Mouse (Mus musculus) c-Kit-negative CD71-positive TER-119-positive erythroid progenitor cells, embryonic 14.5 days (primary cell): Measurements from ENCODE around the gene Acap2.

ENCODE experiments used
- DNase-seq: peaks from one replicate; pipeline ENCODE4 v3.0.0-alpha.2; 2013; ENCODE audit warnings: low read depth, low spot score

Gene Acap2

DNA sequence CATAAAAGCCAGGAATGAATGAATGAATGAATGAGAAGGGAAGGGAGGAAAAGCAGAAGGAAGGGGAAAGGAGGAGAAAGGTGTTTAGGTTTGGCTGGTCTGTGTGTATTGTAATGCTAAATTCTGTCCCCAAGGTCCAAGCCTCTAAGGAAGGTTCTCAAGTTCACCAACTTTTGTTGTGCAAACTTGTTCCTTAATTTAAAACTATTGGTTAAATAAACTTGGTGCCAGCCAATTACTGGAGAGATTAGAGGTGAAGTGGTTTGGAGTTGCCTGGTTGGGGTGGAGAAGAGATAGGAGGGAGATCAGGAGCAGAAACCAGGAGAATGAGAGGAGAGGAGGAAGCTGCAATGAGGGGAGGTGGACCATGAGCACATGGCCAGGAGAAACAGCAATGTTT, 31.4 kb downstream of the Acap2 start:
- no peak for DNase-seq

DNA sequence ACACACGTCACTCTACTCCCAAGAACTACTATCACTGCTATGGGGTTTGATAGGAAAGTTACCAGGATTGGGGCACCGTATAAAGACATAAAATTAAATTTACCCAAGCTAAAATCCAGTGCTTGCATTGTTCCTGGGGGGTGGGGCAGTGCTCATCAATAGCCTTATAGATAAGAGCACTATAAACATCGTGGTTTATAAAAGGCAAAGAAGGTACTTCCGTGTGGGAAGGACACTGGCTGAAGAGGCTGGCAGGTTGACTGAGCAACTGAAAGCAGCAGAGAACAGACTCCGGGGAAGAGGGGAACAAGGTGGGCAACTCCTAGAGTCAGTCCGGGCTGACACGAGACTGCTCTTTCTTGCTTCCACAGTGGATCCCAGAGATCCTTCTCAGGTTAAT, 33.1 kb downstream of the Acap2 start:
- DNase-seq, result no peak

DNA sequence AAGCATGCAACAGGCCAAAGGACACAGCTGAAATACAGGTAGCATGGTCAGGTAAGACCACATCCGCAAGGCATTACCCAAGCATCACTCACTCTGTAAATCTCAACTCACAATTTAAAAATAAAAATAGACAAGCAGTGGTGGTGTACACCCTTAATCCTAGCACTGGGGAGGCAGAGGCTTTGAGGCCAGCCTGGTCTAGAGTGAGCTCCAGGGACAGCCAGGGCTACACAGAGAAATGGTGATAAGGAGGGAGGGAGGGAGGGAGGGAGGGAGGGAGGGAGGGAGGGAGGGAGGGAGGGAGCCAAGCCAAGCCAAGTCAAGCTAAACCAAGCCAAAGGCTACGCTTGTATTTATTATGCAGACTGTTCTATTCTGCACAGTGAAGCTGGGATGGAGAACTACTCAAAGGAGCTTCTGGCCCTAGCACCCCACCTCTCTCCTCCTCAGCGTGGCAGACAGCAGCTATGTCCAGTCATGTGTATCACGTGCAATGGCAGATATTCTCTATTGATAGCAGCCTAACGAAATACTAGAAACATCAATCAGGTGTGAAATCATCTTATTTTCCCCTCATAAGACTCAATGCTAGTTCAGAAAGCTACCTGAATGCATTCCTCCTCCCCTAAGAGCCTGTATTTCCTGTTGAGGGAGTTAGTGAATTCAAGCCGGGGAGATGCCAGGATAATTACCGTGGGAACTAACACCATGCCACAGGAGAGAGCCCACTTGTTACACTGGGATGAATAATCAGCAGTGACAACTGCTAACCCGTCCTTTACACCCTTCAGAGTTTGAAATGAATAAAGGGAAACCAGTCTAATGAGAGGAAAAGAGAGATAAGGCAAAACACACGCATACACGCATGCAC, 33.8 kb downstream of the Acap2 start:
- no peak for DNase-seq

DNA sequence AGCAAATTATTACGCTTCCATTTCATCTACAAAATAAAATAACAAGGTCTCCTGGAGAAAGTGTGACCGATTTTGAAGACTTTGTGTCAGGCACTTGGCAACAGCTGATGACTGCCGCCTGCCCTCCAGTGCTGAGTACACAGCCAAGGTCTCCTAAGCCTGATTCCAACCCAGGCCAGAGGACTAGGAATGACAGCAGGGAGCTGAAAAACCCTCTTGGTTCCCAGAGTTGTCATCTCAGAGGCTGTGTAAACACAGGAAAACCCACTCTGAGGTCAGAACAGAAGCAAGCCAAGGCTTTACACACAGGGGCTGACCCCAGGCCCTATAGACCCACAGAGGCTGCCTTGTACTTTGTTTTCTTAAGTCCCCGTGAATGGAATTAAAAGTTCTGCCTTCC, 35.1 kb downstream of the Acap2 start:
- no peak for DNase-seq

DNA sequence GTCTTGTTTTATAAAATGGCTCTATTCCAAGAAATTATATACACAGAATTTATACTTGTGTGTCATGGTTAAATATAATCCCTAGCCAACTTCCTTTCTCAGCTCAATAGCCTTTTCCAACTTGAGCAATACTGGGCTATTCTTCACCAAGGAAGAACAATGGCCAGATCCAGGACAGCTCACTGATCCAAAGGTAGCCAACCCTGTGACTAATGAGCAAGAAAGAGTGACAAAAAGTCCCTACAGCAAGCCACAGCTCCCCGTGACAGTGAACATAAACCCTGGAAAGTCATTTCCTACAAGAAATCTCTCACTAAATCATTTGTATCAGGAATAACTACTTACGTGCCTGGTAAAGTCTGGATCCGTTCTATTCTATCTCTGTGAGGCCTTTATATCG, 35.6 kb downstream of the Acap2 start:
- DNase-seq, result no peak

DNA sequence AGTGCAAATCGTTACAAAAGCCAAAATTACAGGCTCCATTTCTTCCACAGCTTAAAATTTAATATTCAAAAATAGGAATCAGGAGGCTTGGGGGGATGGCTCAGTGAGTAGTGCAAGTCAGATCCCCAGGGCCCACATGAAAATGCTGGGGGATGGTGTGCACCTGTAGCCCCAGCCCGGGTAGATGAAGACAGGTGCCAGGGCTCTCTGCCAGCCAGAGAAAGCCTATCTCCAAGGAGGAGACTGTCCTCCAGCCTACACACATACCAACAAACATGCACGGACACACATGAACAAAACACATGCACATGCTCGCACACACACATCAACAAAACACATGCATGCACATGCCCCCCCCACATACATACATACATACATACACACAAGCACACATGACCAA, 36.9 kb downstream of the Acap2 start:
- DNase-seq, result no peak

DNA sequence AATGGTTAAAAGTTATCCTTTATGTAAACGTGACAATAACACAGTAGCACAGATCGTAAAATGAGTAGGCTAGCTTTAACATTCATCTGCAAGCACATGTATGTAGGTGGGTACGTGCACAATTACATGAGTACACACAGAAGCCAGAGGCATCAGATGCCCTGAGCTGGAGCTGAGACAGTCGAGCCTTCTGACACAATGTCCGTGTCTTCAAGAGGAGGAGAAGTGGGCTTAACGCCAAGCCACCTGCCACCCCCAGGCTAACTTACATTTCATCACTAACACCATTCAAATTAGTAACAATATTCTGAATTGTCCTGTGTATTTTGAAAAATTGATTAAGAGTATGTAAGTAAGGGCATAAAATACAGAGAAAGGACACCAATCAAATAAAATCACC, 40.6 kb downstream of the Acap2 start:
- DNase-seq, result no peak

DNA sequence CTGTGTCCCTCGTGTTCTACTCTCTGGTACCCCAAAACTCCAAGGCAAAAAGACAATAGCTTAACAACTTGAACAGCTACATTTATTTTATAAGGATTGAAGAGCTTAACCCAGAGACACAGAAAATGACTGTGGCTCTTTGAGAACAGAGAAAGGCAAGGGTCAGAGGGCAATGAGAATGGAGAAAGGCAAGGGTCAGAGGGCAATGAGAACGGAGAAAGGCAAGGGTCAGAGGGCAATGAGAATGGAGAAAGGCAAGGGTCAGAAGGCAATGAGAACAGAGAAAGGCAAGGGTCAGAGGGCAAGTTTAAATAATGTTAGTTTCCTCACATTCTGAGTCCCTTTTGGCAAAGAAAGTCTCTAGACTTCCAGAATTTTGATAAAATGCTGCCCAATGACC, 41.6 kb downstream of the Acap2 start:
- no peak for DNase-seq

DNA sequence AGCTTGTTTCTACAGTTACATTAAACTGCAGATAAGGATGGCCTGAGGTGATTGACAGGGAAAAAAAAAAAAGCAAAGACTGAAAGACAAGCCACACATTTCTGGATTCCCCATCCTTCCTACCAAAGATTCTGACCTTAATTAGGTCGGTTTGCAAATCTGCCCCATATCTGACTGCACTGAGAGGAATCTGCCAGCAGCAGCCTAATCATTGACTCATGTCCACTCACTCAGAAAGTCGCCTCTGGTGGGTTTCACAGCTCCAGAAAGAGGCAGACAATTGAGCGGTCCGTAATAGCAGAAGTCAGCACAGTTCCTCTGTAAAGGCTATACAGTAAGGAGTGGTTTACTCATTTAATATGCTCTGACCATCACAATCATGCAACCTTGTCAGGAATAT, 51.2 kb downstream of the Acap2 start:
- DNase-seq, result no peak

DNA sequence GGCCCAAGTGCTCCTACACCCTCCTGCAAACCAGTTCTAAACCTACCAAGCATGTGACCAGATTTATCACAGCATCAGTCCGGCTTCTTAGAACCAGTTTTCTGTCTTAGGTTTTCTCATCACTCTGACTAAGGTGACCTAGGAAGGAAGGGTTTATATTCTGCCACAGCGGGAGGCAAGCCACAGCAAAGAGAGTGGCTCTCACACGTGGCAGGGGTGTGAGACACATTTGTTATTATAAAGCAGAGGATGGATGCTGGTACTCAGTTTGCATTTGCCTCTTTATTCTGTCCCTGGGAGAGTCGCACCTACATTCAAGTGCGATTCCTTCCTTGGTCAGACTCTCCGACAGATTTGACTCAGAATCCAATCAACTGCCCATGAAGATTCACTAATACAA, 52.2 kb downstream of the Acap2 start:
- no peak for DNase-seq

DNA sequence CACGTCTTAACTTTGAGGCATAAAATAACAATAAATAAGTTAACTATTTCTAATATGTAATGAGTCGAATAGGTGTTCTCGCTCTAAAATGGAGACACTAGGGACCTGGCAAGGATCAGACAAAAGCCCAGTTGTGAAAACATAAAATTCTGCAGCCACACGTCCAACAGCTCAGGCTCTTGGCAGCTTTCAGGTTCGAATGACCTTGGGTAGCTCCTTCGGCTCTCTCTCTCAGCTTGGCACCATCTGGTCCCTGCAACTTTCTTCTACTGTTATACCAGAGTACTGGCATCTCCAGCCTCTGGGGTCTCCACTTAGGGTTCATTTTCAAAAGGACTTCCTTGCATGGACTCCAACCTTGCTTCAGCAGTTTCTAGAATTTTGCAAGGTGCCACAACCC, 53.3 kb downstream of the Acap2 start:
- DNase-seq, result no peak

DNA sequence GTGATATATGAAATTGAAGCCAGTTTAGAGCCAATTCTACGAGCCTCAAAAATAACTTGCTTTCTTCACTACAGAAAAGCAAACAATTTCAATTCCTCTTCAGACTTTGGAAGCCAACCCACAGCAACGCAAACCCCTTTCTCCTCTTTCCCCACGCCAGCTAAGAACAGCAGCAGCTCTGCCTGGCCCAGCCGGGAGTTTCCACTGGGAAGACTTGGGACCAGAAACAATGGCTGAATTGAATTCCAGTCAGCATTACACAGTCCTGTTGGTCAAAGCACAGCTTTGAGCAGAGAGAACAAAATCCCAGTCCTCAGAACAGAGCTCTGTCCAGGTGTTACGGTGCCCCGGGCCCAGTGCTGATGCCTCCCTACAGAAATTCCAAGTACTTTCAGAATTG, 59.1 kb downstream of the Acap2 start:
- no peak for DNase-seq

DNA sequence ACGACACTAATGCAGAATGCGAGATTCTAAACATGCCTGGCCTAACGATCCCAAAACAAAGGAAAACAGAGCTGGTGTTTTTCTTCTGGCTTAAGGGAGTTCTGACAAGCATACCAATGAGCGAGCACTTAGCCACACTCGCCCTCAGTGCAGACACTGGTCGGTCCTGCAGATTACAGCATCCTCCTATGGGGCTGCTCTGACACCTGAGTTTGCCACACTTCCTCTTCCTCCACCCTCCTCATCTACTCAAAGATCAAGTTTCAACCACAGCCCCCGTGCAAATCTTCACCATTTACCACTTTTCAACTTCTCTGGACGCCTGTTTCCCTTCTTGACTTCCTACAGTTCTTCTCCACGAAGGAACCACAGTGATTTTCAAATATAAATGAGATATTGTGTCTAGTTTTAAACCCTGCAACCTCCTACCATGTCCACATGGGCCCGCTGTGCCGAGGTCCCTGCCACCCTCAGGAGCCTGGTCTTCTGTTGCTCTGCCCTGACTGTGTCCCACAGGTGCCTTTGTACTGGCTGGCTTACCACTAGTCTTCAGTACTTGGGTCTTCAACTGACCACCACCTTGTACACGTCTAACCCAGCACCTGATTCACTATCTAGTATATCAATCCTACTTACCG, 64.3 kb downstream of the Acap2 start:
- DNase-seq, result no peak

DNA sequence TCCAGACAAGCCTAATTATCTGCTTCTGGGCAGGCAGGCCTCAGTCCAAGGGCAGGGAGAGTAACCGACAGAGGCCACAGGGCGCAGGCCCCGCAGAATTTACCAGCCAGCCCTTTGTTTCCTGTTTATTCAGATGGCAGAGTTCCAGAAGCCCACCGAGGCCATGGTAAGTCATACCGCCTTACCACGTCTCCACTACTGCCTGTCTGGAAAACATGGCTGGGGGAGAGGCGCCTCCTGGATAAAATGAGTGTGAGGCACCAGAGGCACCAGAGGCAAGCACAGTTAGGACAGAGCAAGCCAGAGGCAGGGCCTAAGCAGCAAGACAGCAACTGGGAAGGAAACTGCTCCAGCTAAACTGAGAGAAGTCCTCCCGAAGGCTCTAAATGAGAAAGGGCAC, 65.5 kb downstream of the Acap2 start:
- no peak for DNase-seq

DNA sequence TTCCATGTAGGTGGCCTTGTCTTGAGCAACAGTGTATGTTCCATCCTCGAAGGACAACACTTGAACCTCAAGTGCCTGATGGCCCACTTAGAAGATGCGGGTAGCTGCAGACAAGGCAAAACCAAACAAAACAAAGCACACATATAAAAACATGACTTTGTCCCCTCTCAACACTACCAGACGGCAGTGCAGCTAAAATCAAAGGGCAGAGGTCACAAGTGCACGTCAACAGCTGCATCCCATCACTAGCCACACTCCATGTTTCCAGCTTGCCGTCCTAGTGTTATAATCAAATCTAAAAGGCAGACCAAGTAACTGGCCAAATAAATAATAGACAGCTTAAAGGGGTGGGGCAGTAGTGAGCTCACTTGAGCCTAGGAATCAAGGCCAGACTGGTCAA, 69.5 kb downstream of the Acap2 start:
- no peak for DNase-seq

DNA sequence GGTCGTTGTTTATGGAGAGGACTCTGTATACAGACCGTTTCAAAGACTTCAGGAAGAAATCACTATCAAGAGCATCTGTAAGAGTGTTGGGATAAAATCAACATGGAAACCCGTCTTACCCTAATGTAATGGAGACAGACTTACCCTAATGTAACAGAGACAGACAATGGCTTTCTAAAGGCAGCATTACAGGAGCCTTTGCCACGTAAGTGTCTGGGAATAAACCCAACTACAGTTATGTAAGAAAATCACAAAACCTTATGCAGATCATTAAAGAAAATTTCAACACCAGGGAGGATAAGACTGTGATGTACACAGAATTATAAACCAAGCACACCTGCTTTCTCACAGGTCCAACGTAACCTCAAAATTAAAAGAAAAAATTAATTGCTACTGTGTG, 72.9 kb downstream of the Acap2 start:
- DNase-seq, result no peak

DNA sequence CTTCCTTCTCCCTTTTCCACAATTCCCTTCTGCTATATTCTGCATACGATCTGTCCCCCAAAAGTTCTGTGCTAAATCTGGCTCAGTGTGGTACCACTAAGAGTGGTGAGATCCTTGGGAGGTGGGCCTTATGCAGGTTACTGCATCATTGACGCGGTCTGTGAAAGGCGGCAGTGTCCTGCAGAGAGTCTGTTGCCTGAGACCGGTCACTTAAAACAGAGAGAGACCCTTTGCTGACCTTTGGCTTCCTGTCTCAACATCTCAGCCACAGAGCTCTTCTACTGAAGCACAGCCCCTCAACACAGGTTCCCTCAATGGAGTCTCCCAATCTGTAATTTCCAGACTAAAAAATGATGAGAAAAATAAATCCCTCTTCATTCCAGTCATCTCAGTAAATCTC, 76.1 kb downstream of the Acap2 start:
- DNase-seq, result no peak

DNA sequence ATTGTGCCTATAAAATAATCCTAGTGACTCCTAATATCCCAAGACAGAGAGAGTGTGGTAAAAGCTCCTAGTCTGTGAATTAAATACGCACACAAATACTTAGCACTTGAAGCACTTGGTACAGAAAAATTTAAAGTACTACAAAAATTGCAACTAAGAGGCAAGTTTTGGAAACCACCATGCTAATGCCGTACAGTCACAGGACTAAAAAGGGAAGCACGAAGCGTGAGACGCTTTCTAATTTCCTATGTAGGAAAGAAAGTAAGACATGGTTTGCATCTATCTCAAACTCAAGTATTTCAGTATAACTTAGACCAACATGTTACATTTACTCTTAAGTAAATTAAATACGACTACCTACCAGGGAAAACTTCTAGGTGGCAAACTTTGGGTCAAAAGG, 79.4 kb downstream of the Acap2 start:
- no peak for DNase-seq

DNA sequence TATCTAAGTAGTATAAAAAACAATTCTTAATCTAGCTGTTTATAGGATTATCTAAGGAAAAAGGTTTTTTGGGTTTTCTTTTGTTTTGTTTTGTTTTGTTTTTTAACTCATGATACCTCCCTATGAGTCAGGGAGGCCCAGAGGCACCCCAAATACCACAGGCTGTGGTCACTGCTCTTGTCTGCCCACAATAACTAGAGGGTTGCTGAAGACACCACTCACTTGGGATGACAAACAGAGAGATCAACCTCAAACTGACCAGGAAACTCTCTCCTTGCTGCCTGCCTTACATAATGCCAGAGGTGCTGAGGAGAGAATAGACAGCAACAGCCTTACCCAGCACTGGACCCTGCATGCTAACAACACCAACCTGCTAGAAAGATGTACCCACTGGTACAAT, 87.4 kb downstream of the Acap2 start:
- no peak for DNase-seq

DNA sequence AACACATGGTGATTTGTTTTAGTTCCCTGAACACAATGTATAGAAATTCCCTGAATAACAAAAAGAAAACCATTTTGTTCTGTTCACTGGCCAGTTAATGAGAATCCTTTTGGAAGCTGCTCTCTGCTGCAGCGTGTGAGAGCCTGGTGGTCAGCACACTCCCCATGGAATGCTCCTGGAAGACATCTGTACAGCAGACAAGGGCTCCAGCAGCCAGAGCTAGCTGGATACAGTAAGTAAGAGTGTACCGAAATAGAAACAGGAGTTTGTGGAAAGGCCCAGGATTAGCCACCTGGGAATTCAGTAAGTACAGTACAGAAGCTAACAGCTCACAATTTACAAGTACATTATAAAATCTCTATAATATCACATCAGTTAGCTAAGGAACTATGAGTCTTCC, 99.7 kb downstream of the Acap2 start:
- no peak for DNase-seq

DNA sequence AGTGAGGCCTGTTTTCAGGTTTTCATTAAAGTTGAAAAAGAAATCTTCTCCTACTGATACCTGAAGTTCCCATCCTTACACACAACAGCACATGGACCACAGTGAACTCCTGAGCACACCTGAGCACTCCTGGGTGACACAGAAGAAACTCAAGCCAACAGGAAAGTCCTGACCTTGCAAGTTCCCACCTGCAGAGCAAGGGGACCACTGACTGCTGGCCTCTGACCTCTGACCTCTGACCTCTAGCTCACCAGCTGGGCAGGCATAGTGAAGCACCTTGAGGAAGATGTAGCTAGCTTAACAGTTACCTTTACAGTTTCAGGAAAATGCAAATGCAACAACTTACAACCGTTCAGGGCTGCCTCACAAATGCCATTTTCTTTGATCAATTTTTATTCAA, 101.1 kb downstream of the Acap2 start:
- no peak for DNase-seq

DNA sequence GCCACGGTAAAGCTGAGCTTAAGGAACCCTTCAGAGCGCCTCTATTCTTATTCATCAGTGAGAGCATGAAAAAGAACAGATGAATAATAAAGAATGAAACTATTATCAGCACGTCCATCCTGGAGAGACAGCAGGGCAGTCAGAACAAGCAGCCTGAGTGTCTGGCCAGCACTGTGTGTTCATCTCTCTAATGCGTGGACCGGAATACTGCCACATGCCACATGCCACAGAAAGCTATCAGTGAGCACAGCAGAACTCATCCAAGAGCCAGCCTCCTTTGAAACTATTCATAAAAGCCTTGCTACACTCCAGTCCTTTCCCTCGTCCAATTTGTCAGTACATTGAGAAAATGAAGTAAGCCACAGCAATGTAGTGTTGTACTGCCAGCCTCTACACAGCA, 107.0 kb downstream of the Acap2 start:
- no peak for DNase-seq

DNA sequence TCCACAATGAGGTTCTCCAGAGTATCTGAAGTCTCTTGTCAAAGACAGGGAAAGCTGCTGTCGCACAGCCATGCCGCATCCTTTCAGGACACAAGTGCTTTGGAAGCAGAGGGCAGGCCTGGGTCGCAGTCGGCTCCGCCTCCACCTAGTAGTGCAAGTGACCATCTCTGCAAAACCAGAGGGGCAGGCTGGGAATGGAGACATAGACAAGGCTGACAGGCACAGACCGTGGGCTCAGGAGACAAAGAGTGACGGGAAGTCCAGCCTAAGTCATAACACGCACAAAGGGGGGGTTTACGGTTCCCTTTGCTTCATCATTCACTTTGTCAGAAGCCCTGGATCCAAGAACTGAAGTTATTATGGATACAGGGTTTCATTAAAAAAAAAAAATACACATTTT, 107.9 kb downstream of the Acap2 start:
- no peak for DNase-seq

DNA sequence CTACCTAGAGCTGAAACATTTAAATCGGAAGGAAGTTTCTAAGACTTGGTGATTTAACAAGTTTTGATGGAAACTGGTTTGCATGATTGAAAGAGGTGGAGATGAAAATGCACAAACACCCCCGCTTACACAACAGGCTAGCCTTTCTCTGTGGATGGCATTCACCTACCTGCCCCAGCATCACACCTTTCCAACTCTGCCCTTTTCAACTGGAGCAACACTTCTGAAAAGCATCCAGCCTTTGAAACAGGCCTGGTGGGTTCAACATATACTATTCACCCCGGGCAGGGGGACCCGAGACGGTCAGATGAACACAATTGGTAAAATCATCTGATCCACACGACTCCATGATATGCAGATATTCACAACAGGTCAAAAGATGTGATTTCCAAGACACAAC, 119.2 kb downstream of the Acap2 start:
- no peak for DNase-seq
